Mouse (Mus musculus) heart, postnatal 25 days (tissue): ENCODE measurements around the gene Csde1. TPM values are rescaled to one million over a fixed set of nuclear protein-coding genes. Genes with fewer than 3 reads are reported as not detected.

Experiments used
- DNase-seq: peaks from one replicate; pipeline ENCODE4 v3.0.0; 2022; ENCODE audit warnings: low spot score
- intact Hi-C: fragments of 180-260 bp; cut with DNase I; formaldehyde crosslinking; loops from one replicate; pipeline ENCODE4 v1.15.1; 2025
- total RNA-seq, 2 experiments: library from RNA; stranded (reverse); gene quantifications; 2 replicates each; pipeline ENCODE4 v1.2.3; 2021

Gene Csde1
- total RNA-seq, 2 experiments from 2014 or later, result 488 to 535 TPM

- DNase-seq, result no peak
- intact Hi-C loops, result loop anchor here (5.0 kb wide), 1 partner anchor 59 kb away; the partner anchor contains the start of gene Sike1
Observed at GRCm38 (mm10) chr3:103056016-103056595, 35.9 kb downstream of the Csde1 start.

GRCm38 (mm10) chr3:103057752-103058151, 37.5 kb downstream of the Csde1 start:
- peak; percentile 4 for DNase-seq
- intact Hi-C loops, result loop anchor here (2.0 to 5.0 kb wide), 3 partner anchors 31 to 113 kb away; partner anchors contain the start of genes Bcas2 and Sike1

- intact Hi-C loops, result loop anchor here (2.0 to 5.0 kb wide), 3 partner anchors 32 to 112 kb away; partner anchors contain the start of genes Bcas2 and Sike1
- peak; percentile 91 for DNase-seq
Observed at GRCm38 (mm10) chr3:103058207-103059157, 38.3 kb downstream of the Csde1 start, which contains the start of gene Nras. TSS of gene Nras (plus strand) at chr3:103058285.

- intact Hi-C loops, result no loop called here
- no peak for DNase-seq
Observed at GRCm38 (mm10) chr3:103066927-103067326, 46.7 kb downstream of the Csde1 start.

GRCm38 (mm10) chr3:103068971-103069370, 48.7 kb downstream of the Csde1 start:
- no peak for DNase-seq
- intact Hi-C loops, result no loop called here

GRCm38 (mm10) chr3:103073771-103074170, 53.5 kb downstream of the Csde1 start, which contains the start of gene Ampd1:
TSS of gene Ampd1 (plus strand) at chr3:103074014.
- no peak for DNase-seq
- intact Hi-C loops, result no loop called here

GRCm38 (mm10) chr3:103075871-103076270, 55.6 kb downstream of the Csde1 start:
- no peak for DNase-seq
- intact Hi-C loops, result no loop called here

GRCm38 (mm10) chr3:103076476-103076875, 56.2 kb downstream of the Csde1 start:
- DNase-seq, result no peak
- intact Hi-C loops, result no loop called here

- no peak for DNase-seq
- intact Hi-C loops, result no loop called here
Observed at GRCm38 (mm10) chr3:103079301-103079700, 59.1 kb downstream of the Csde1 start.

- intact Hi-C loops, result no loop called here
- DNase-seq, result no peak
Observed at GRCm38 (mm10) chr3:103081051-103081450, 60.8 kb downstream of the Csde1 start.

GRCm38 (mm10) chr3:103081861-103082453, 61.7 kb downstream of the Csde1 start:
- DNase-seq, result no peak
- intact Hi-C loops, result no loop called here

- intact Hi-C loops, result no loop called here
- no peak for DNase-seq
Observed at GRCm38 (mm10) chr3:103082761-103083160, 62.5 kb downstream of the Csde1 start.

GRCm38 (mm10) chr3:103085986-103086385, 65.8 kb downstream of the Csde1 start:
- intact Hi-C loops, result no loop called here
- no peak for DNase-seq

- no peak for DNase-seq
- intact Hi-C loops, result no loop called here
Observed at GRCm38 (mm10) chr3:103091753-103092152, 71.5 kb downstream of the Csde1 start.

- intact Hi-C loops, result no loop called here
Observed at GRCm38 (mm10) chr3:103098662-103099061, 78.4 kb downstream of the Csde1 start.

GRCm38 (mm10) chr3:103099667-103100066, 79.4 kb downstream of the Csde1 start:
- no peak for DNase-seq
- intact Hi-C loops, result loop anchor here (5.0 kb wide), 1 partner anchor 48 kb away; no protein-coding TSS in a partner anchor

More at GRCm38 (mm10) chr3:103098662-103099061, 78.4 kb downstream of the Csde1 start:
- no peak for DNase-seq

GRCm38 (mm10) chr3:103100735-103101134, 80.5 kb downstream of the Csde1 start:
- intact Hi-C loops, result loop anchor here (5.0 kb wide), 1 partner anchor 47 kb away; no protein-coding TSS in a partner anchor
- no peak for DNase-seq

- intact Hi-C loops, result loop anchor here (5.0 kb wide), 1 partner anchor 46 kb away; no protein-coding TSS in a partner anchor
- DNase-seq, result no peak
Observed at GRCm38 (mm10) chr3:103101194-103101593, 81.0 kb downstream of the Csde1 start.

- intact Hi-C loops, result loop anchor here (2.0 to 5.0 kb wide), 2 partner anchors 45 to 69 kb away; partner anchors contain the start of gene Bcas2
- no peak for DNase-seq
Observed at GRCm38 (mm10) chr3:103101909-103102308, 81.7 kb downstream of the Csde1 start.
